Mouse (Mus musculus): ENCODE data around the gene Ppa1.

Gene Ppa1

GRCm38 (mm10) chr10:61695703-61696559 lies 47.6 kb downstream of the Ppa1 start:
- no peak for DNase-seq (ENCODE audit: low read depth, low spot score)

- DNase-seq (ENCODE audit: low read depth, low spot score) = no peak
Measured at GRCm38 (mm10) chr10:61696560-61696823, 48.1 kb downstream of the Ppa1 start.

- no peak for DNase-seq (ENCODE audit: low read depth, low spot score)
Measured at GRCm38 (mm10) chr10:61697028-61697427, 48.7 kb downstream of the Ppa1 start.

GRCm38 (mm10) chr10:61704663-61705062 lies 56.3 kb downstream of the Ppa1 start:
- DNase-seq (ENCODE audit: low read depth, low spot score) = no peak

- DNase-seq (ENCODE audit: low read depth, low spot score) = no peak
Measured at GRCm38 (mm10) chr10:61706412-61707375, 58.3 kb downstream of the Ppa1 start.

GRCm38 (mm10) chr10:61713601-61714000 lies 65.2 kb downstream of the Ppa1 start:
- no peak for DNase-seq (ENCODE audit: low read depth, low spot score)

GRCm38 (mm10) chr10:61714146-61714545 lies 65.8 kb downstream of the Ppa1 start:
- DNase-seq (ENCODE audit: low read depth, low spot score) = no peak

- DNase-seq (ENCODE audit: low read depth, low spot score) = no peak
Measured at GRCm38 (mm10) chr10:61714771-61715461, 66.6 kb downstream of the Ppa1 start, which contains the start of gene Aifm2. TSS of gene Aifm2 (plus strand) at chr10:61715263.

GRCm38 (mm10) chr10:61715462-61715837 lies 67.1 kb downstream of the Ppa1 start:
- no peak for DNase-seq (ENCODE audit: low read depth, low spot score)

GRCm38 (mm10) chr10:61715996-61716864 lies 67.9 kb downstream of the Ppa1 start:
- DNase-seq (ENCODE audit: low read depth, low spot score) = no peak

GRCm38 (mm10) chr10:61717406-61718296 lies 69.3 kb downstream of the Ppa1 start:
- no peak for DNase-seq (ENCODE audit: low read depth, low spot score)

GRCm38 (mm10) chr10:61720331-61720730 lies 72.0 kb downstream of the Ppa1 start:
- no peak for DNase-seq (ENCODE audit: low read depth, low spot score)

GRCm38 (mm10) chr10:61722215-61722614 lies 73.9 kb downstream of the Ppa1 start:
- no peak for DNase-seq (ENCODE audit: low read depth, low spot score)

GRCm38 (mm10) chr10:61723271-61723670 lies 74.9 kb downstream of the Ppa1 start:
- DNase-seq (ENCODE audit: low read depth, low spot score) = no peak
